Mouse (Mus musculus): ENCODE measurements around the gene Nek2. TPM values are rescaled to one million over a fixed set of nuclear protein-coding genes. Genes with fewer than 3 reads are reported as not detected.

Gene Nek2
- total RNA-seq, 2 experiments from 2014 or later = 1.9 to 4.1 TPM

DNA sequence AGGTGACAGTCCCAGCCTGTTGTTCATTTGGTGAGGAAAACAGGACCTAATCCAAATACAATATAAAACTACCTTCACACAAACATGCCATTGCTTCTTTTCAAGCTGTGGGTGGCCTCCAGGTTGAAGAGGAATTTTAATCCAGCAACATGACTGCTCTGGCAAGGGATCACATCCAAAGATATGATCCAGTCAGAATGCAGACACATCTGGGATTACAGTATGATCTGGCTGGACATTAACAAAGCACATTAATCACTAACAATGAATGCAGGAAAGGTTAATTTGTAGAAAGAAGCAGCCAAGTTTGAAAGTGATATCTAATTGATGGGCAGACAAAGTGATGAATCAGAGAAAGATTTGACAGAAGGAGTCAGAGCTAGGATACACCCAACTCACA, 36.9 kb downstream of the Nek2 start:
- no peak for DNase-seq

DNA sequence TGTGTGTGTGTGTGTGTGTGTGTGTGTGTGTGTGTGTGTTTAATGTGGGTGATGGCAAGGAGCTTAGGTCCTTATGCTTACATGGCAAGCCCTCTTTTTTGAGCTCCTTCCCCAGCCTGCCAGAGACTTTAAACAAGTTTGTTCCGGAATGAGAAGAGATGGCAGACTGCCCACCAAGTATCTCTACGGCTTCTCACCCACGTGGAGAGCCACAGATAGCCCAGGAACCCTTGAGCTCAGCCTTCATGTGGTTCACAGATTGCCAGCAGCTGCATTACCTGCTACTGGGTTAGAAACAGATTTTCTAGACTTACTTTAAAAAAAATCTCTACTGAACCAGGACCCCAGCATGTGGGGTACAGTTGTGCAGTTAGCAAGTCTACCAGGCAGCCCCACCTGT, 38.6 kb downstream of the Nek2 start:
- no peak for DNase-seq

DNA sequence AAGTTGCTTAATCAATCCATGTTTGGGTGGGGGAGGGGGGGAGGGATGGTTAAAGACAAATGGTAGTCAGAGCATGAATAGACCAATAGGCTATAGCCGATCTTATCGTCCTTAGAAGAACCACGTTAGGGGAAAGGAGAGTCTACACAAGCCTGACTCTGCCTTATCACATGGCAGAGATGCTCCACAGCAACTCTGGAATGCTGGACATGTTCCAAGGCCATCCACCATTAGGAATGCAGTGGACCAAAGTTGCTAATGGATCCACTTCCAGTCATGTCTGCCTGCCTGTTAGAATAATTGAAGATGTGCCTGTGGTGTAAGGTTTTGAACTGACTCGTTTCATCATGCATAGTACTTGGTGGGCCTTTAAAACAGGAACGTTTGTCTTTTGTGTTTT, 40.0 kb downstream of the Nek2 start:
- peak; percentile 46 to 53 for DNase-seq

DNA sequence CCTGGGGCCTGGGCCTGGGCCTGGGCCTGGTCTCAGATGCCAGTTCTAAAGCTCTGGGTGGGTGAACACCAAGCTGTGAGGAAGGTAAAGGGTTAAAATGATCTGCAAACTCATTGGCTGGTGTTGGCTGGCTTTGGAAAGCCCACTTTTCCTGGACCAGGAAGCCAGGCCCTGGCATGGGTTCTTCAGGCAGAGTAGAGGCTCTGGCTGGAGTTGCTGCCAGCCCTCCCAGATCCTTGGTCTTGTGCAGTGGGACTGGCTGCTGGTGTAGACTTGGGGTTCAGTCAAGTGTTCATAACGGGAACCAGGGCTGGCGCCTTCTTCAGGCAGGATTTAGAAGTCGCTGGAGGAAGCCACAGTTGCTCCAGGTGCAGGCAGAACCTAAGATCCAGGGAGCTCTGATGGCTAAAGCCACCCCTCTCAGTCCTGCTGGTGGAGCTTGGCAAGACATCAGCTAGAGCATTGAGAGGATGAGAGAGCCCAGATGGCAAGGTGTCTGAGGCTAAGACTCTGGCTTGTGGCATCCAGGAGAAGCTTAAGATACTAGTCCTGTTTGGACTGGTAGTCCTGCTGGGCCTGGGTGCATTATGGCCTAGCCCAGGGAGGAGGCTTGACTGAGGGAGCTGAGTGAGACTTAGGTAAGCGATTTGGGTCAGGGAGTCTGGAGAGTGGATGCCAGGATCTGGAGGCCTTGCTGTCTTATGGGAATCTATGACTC, 42.7 kb downstream of the Nek2 start:
- no peak for DNase-seq

DNA sequence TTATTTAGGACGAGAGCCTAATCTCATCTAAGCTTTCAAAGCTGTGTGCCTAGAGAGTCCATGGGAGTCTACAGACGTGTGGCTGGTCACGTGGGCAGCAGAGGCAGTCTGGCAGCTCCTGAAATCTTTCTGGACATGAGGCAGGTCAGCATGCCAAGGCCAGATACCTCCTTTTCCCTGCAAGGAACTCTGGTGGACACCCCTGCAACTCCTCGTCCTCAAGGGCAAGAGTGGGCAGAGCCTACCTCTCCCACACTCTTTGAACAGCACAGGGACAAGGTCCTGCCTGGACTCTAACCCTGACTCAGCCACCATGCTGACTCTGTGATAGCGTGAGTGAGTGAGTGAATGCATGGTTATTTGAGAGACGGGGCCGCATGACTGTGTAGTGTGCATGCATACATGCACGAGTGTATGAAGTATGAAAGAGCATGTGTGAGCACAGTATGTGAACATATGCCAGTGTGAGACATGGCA, 43.3 kb downstream of the Nek2 start:
- DNase-seq = no peak

DNA sequence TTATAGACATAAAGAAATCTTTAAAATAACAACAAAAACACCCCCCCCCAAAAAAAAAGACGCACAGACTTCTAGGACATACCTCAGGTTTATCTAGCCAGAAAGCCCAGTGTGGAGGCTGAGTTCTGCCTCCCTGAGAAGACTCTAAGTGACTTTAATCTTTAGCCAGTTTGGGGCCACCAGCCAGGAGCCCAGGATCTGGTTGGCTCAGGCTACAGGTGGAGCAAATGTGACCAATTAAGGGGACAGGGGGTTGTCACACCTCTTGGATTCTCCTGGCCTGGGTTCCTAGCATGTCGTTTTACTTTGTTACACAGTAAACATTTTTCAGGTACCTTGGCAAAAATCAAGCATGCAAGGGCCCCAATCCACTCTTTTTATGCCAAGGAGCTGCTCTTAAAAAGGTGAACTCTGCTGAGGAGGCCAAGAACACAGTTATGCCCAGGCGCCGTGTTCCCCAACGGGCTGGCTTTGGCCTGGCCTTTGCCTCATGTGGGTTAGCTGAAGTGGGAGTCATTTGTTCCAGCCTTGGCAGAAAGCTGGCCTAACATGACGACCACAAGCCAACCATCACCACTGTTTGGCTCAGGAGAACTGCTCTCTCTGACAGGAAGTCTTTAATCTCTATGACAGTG, 50.9 kb downstream of the Nek2 start:
- DNase-seq = no peak

DNA sequence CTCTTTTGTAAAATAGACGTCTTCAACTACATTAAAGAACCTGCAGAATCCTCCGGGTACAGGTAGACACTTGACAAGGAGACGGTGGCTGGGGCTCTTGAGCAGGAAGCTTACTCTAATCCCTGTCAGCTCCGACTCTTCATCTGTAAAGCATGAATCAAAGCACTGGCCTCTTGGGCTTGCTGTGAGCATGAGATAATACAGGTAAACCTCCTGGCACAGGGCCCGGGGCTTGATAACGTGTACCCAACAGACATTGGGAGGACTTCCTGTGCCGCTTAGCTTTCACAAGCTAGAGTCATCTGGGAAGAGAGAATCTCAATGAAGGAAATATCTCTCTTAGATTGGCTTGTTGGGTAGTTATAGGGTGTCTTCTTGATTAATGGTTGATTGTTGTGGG, 53.8 kb downstream of the Nek2 start:
- DNase-seq = no peak

DNA sequence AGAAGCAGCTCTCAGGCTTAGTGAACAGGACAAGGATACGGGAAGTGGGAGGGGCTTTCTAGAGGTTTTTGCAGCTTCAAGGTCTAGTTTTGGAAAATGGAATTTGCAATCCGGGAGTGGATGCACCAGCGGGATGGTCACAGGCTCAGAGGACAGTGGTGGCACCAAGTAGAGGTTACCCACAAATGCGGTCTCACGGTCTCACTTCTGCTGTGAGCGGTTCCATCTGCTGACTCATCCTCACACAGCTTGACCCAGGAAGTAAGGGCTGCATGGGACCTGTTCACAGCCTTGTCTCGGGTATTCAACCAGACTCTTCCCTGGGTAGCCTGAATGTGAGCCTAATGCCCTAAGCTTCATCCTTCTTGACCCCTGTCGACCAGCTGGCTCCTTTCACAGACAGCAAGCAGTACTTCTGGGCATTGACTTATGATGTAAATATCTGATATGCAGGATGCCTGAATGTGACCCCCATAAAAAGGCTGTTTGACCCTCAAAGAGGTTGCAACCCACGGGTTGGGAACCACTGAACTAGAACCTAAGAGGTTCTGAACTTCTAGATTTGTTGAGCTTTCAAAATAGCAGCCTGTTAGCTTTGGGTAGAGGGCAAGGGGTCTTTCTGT, 54.5 kb downstream of the Nek2 start:
- DNase-seq = peak; percentile 34

DNA sequence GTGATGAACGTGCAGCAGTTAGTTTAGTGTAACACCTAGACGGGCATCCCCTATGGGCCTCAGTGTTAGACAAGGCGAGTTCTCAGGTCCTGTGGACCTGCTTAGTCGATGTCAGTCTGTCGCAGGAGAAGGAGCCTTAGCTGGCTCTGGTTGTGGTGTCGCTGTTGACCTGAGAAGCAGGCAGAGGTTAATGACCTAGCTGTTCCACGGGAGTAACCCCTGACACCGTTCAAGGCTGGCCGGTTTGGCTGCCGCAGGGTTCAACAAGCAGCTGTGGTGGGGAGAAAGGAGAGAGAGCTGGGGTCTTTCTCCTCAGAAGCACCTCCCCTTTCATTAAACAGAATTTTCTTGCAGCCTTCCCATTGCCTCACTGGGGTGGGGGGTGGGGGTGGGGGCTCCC, 56.4 kb downstream of the Nek2 start:
- DNase-seq = no peak

DNA sequence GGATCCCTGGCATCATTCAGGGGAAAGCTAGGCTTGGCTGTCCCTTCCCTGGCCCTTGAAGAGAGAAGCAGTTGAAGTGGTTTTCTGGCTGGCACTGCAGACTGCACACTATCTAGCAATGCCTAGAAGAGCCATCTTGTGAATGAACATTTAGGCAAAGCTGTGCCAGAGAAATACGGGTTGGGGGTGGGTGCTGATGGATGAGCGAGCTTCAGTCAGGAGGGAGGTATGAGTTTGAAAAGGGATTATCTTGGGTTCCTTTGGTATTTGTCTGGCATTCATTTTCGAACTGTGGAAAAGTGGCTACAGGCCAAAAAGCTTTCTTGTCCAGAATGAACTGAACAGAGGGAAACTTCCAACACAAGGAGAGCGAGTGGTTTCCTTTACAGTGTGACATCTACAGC, 57.3 kb downstream of the Nek2 start:
- DNase-seq = no peak

DNA sequence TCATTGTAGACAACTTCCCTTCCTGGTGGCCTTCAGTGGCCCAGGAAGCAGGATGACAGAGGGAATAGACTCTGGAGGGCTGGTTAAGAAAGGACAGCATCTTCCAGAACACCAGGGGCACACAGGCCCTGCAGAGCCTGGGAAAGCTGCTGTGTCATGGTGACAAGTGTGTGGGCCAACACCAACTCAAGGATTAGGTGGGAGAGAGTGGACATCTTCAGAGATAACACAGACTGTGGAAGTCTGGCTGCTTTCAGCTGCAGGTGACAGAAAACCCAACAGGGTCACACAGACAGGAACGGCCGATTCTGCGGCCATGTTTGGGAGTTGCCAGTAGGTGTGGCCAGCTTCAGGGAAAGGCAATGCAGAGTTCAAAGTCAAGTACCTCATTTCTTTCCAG, 59.0 kb downstream of the Nek2 start:
- DNase-seq = no peak

DNA sequence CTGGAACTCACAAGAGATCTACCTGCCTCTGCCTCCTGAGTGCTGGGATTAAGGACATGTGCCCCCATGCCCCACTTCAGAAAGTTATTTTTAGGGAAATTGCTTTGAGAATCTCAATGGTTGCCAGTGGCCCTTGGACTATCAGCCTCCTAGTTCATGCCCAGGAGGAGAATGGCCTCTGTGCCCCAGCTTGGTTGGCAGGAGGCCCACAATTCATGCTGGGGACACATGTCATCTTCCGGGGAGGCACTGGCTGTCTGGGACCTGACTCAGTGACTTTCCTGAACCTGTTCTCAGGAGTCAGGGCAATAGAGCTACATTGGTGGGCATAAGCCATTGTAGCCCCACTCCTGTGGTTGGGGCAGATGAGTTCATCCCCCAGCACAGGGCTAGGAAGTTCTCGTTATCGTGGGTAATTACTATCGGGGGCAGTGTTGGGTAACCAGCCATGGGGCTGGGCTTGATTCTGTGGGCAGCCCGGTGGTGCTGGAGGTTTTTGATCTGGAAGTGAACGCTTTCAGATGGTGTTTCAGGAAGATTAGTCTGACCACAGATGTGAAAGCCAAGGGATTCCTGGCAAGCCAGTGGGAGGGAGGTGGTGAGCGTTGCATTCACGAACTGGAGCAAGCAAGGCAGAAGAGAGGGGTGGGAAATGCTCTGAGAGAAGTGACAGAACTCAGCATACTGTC, 59.8 kb downstream of the Nek2 start:
- DNase-seq = peak; percentile 8 to 19

DNA sequence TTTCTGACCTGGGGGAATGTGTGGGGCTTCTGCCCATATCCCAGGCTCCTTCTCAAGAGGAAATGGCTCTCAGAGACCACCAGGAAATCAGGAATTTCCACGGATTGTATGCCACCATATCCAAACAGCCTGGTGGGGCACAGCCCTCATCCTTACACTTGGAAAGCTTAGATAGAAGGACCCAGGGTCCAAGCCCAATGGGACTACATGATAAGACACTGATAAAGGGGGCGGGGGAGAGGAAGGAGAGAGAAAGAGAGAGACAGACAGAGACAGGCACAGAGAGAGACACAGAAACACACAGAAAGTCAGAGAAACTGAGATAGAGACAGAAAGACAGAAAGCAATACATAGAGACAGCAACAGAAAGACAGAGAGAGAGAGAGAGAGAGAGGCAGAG, 60.4 kb downstream of the Nek2 start:
- DNase-seq = no peak

Other genes with a start within 250 kb of the Nek2 start
- 1 to 10 TPM; 2.1 to 2.5 TPM for gene Dtl, start 245.9 kb upstream of the Nek2 start, total RNA-seq (2021)
- gene Ints7, start 245.8 kb upstream of the Nek2 start, total RNA-seq (2021) = 10 to 100 TPM; 21.8 to 30.2 TPM
- gene Lpgat1, start 103.6 kb upstream of the Nek2 start, total RNA-seq (2021) = 10 to 100 TPM; 53.2 to 91.7 TPM
- gene Slc30a1, start 85.3 kb downstream of the Nek2 start, total RNA-seq (2021) = 10 to 100 TPM; 20.3 to 21.2 TPM
- gene Rd3, start 155.9 kb downstream of the Nek2 start, total RNA-seq (2021) = under 1 TPM in 1 of 2 experiments, not detected in 1; 0.36 TPM